Mouse (Mus musculus): ENCODE measurements around the gene 2010106E10Rik.

Gene 2010106E10Rik

DNA sequence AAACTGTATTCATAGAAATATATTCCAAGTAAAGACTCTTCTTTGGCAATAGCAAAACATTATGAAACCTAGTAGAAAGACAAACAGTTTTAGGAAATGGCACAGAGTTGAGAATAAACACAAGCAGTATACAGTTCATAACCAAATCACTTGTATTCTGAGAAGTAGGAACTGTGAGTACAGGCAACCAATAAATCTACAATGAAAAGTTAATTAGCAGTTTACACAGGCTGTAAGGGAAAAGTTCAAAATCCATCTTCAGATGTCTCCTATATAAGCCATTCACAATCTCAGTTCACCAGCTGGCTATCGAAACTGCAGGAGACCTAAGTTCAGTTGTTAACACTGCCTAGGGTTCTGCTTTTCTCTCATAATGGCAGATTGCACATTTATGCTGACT, at the start of gene 2010106E10Rik:
TSS of gene 2010106E10Rik (plus strand) at position 301 of the 400 bp plus-strand sequence.
- no peak for DNase-seq (ENCODE audit: low spot score)

DNA sequence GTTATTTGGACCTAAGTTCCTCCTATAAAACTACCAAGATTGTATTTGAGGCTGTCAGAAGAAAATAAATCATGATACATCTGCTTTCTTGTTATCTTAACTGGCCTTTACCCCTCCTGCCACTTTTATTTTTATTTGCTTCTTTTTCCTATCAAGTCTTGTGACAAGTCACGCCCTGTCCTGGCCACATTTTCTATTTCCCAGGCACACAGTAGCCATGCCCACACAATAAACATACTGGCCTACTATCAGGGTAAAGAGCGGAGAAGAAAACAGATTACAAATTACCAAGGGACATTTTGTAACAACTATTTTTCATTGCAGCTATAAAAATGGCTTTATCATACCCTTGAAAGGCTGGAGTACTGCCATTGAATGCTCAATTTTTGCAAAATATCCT, 10.6 kb downstream of the 2010106E10Rik start:
- DNase-seq (ENCODE audit: low spot score): no peak

DNA sequence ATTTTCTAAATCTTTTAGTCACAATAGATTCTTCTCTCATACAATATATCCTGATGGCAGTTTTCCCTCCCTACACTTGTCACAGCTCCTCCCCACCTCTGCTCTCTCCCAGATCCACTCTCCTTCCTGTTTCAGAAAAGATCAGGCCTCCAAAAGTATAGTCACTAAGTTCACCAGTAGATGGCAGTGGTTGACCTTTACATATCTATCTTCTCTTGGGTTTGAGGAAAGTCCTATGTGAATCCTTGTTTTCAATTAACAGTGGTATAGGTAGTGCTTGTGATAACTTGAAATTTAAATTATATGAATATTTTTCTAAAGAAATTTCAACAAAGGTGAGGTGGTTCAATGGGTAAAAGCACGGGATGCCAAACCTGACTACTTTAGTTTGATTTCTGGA, 29.7 kb downstream of the 2010106E10Rik start:
- no peak for DNase-seq (ENCODE audit: low spot score)

DNA sequence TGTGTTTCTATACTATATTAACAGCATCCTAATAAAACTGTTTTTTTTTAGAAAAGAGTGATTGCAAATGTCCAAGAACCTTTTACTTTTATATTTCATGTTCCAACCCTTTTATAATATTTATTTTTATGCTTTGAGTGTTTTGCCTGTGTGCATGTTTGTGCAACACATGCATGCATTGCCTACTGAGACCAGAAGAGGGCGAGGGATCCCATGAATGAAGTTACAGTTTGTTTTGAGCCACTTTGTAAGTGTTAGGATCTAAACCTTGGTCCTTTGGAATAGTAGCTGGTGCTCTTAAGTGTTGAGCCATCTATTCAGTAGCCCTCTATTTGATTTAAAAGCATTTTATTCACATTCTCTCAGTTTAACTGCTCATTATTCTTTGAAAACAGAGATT, 48.0 kb downstream of the 2010106E10Rik start:
- DNase-seq (ENCODE audit: low spot score): no peak

DNA sequence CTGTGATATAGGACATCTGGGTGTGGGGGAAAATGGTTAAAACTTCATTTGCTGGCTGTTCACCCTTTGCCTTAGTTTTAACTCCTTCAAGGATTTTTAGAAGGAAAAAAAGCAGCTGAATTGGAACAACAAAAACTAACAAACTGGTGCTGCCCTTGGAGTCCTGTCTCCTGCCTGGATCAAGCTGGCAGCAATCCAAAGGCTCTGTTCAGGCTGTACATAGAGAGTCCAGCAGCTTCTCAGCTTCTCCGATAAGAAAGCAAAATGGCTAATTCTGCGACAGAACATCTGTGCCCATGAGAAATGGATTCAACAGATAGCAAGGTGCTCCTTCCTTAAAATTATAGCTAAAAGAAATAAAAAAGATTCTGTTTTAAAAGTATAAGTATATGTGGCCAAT, 72.6 kb downstream of the 2010106E10Rik start:
- no peak for DNase-seq (ENCODE audit: low spot score)

DNA sequence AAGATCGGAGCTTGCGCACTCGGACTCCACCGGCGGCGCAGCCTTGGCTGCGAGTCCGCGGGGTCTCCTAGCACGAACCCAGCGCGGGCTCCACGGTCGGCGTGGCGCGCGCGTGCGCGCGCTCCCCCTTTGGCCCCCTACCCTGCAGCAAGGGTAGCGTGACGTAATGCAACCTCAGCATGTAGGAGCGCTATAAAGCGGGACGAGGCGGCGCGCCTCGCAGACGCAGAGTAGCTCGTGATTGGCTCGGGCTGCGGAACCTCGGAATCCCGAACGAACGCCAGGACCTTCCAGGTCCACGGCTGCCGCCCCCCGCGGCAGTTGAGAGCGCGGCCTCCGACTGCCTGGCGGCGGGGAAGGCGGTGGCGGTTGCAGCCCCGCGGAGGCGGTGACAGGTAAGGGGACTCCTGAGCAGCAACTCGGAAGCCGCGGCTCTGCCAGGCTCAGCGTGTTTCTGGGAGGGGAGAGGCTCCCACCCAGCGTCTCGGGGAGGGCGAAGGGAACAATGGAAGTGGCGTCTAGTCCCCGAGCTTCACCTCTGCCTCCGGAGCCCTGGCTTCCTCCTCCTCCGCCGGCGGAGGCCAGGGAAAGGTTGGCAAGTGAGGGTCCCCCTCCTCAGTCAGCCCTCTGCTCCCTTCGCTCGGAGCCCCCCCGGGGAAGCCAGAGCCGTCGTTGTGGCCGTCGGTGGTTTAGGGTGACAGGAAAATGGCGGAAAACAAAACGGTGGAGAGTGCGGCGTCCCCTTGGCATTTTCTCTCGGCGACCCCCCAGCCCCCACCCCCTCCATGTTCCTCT, 105.6 kb downstream of the 2010106E10Rik start, which contains the start of gene Zfp711:
TSS of gene Zfp711 (plus strand) at position 16 of the 795 bp plus-strand sequence.
- no peak for DNase-seq (ENCODE audit: low spot score)

DNA sequence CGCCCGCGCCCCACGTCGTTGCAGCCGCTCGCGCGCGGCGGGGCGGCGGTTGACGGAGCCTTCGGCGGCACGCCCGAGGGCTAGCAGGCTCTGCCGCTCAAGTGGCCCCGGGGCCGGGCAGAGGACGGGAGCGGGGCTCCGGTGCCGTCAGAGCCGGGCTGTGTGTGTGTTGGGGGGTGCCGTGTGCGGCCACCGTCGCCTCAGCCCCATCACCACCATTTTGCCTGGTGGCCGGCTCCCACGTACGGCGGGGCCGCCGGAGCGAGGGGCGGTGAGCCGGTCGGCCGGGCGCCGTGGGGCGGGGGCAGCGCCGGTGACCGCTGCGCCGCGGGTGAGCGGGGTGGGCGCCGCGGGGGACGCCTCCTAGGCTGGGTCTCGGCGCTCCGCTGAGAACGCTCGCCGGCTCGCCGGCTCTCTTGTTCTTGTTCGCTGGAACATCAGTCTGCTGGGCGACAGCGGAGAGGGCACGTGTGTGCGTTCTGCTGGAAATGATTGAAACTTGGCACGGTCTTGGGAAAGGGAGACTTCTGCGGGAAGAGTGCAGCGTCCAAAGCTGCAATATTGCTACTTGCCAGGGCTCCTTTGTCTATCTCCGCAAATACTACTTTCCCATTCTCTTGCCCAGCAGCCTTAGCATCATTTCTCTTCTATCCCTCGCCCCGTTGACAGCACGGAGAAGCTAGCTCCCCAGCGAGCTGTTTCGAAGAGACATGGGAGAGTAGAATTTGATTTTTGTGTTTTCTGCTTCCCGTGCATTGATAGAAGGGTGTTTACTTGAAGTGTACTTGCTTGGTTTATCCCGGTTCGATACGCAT, 106.4 kb downstream of the 2010106E10Rik start:
- no peak for DNase-seq (ENCODE audit: low spot score)
